Mouse (Mus musculus) frontal cortex, postnatal 36 days (tissue): Measurements from ENCODE around the gene Naa20.

Experiments used
- DNase-seq, 2 experiments: peaks; one replicate each; pipeline ENCODE4 v3.0.0; 2022; ENCODE audit warnings: low spot score in 2 of 2

The Naa20 gene

GRCm38 (mm10) chr2:145950239-145950638 is 48.3 kb downstream of the Naa20 start:
- no peak for DNase-seq

- DNase-seq: no peak
Measured at GRCm38 (mm10) chr2:145952726-145953125, 50.8 kb downstream of the Naa20 start.

GRCm38 (mm10) chr2:145955844-145956243 is 53.9 kb downstream of the Naa20 start:
- no peak for DNase-seq

GRCm38 (mm10) chr2:145956318-145956717 is 54.4 kb downstream of the Naa20 start:
- DNase-seq: no peak

GRCm38 (mm10) chr2:145957450-145957849 is 55.6 kb downstream of the Naa20 start:
- no peak for DNase-seq

- DNase-seq: no peak
Measured at GRCm38 (mm10) chr2:145958097-145958496, 56.2 kb downstream of the Naa20 start.

GRCm38 (mm10) chr2:145958551-145958950 is 56.7 kb downstream of the Naa20 start:
- DNase-seq: no peak

- DNase-seq: no peak
Measured at GRCm38 (mm10) chr2:145961861-145962260, 60.0 kb downstream of the Naa20 start.
